Mouse (Mus musculus): ENCODE measurements around the gene Gm28308. TPM values are rescaled to one million over a fixed set of nuclear protein-coding genes. Genes with fewer than 3 reads are reported as not detected.

Gene Gm28308
- polyA plus RNA-seq, 1 experiment from 2014 or later = not detected

GRCm38 (mm10) chr6:52212556-52213118 is 502 bp downstream of the Gm28308 start:
- H3K9ac ChIP-seq (replicated peaks; ENCODE audit: low read depth) = 0 out of 2 replicates have a peak overlapping the region, but pooled peaks have one; percentile 32
- peaks cover 72% of the 10 kb centered on the region for H3K27me3 ChIP-seq (replicated peaks; ENCODE audit: insufficient read depth, low read length)
- peak overlapping the region; percentile 48 for H3K4me3 ChIP-seq (ENCODE audit: low read depth, low read length)
- peak overlapping the region; percentile 76 for H3K27ac ChIP-seq (ENCODE audit: low read length)
- DNase-seq (ENCODE audit: low spot score) (no peak), ATAC-seq (0 out of 2 replicates have a peak, but pooled peaks have one; percentile 10)
- peaks cover 11% of the 10 kb centered on the region for H3K4me1 ChIP-seq (ENCODE audit: insufficient read depth, low read depth, low read length)
- no peaks in the 10 kb centered on the region for H3K36me3 ChIP-seq (ENCODE audit: insufficient read depth, low read length)
- TF ChIP-seq CTCF (IDR thresholded peaks at IDR 0.05) (0 out of 2 replicates have a peak, but pooled peaks have one; percentile 9), EP300 (IDR thresholded peaks at IDR 0.05) (no peak)
- H3K9me3 ChIP-seq (ENCODE audit: low read length) = no peaks in the 10 kb centered on the region
- peak overlapping the region; percentile 61 for H3K4me2 ChIP-seq (replicated peaks; ENCODE audit: low read depth, low read length)
- WGBS = 5% methylated on average over 21 of the region's 22 CpGs

GRCm38 (mm10) chr6:52211961-52212360 is 1.2 kb downstream of the Gm28308 start:
- H3K36me3 ChIP-seq (ENCODE audit: insufficient read depth, low read length) = no peaks in the 10 kb centered on the region
- H3K4me2 ChIP-seq (replicated peaks; ENCODE audit: low read depth, low read length) = peak overlapping the region; percentile 61
- H3K27ac ChIP-seq (ENCODE audit: low read length) = peak overlapping the region; percentile 76; the same call in 1 of the 2 replicates
- no peak overlapping the region for H3K9ac ChIP-seq (replicated peaks; ENCODE audit: low read depth)
- no peak for ATAC-seq
- peaks cover 72% of the 10 kb centered on the region for H3K27me3 ChIP-seq (replicated peaks; ENCODE audit: insufficient read depth, low read length)
- WGBS = 10% methylated on average over 13 of the region's 13 CpGs
- H3K4me3 ChIP-seq (ENCODE audit: low read depth, low read length) = peak overlapping the region; percentile 48
- no peaks in the 10 kb centered on the region for H3K9me3 ChIP-seq (ENCODE audit: low read length)
- no peak for DNase-seq (ENCODE audit: low spot score)
- H3K4me1 ChIP-seq (ENCODE audit: insufficient read depth, low read depth, low read length) = peaks cover 6% of the 10 kb centered on the region
- no peak for TF ChIP-seq EP300 (IDR thresholded peaks at IDR 0.05)
- no peak for TF ChIP-seq CTCF (IDR thresholded peaks at IDR 0.05)

GRCm38 (mm10) chr6:52211170-52211935 is 1.8 kb downstream of the Gm28308 start:
- H3K4me1 ChIP-seq (ENCODE audit: insufficient read depth, low read depth, low read length) = peaks cover 3% of the 10 kb centered on the region; the same call in 1 of the 2 replicates
- peak overlapping the region; percentile 61 for H3K4me2 ChIP-seq (replicated peaks; ENCODE audit: low read depth, low read length)
- H3K27me3 ChIP-seq (replicated peaks; ENCODE audit: insufficient read depth, low read length) = peaks cover 73% of the 10 kb centered on the region
- no peaks in the 10 kb centered on the region for H3K9me3 ChIP-seq (ENCODE audit: low read length)
- H3K9ac ChIP-seq (replicated peaks; ENCODE audit: low read depth) = no peak overlapping the region
- H3K36me3 ChIP-seq (ENCODE audit: insufficient read depth, low read length) = no peaks in the 10 kb centered on the region
- peak overlapping the region; percentile 48 for H3K4me3 ChIP-seq (ENCODE audit: low read depth, low read length)
- no peak overlapping the region for H3K27ac ChIP-seq (ENCODE audit: low read length)
- ATAC-seq (peak; percentile 74), DNase-seq (ENCODE audit: low spot score) (peak; percentile 87)
- WGBS = 3% methylated on average over 37 of the region's 37 CpGs
- TF ChIP-seq EP300 (IDR thresholded peaks at IDR 0.05) = no peak
- peak; percentile 83 for TF ChIP-seq CTCF (IDR thresholded peaks at IDR 0.05)

- peaks cover 62% of the 10 kb centered on the region for H3K27me3 ChIP-seq (replicated peaks; ENCODE audit: insufficient read depth, low read length)
- ATAC-seq (no peak), DNase-seq (ENCODE audit: low spot score) (no peak)
- H3K27ac ChIP-seq (ENCODE audit: low read length) = no peak overlapping the region
- H3K36me3 ChIP-seq (ENCODE audit: insufficient read depth, low read length) = no peaks in the 10 kb centered on the region
- H3K9me3 ChIP-seq (ENCODE audit: low read length) = no peaks in the 10 kb centered on the region
- H3K9ac ChIP-seq (replicated peaks; ENCODE audit: low read depth) = no peak overlapping the region
- WGBS = 44% methylated on average over 12 of the region's 12 CpGs
- peak overlapping the region; percentile 40 for H3K4me3 ChIP-seq (ENCODE audit: low read depth, low read length)
- H3K4me2 ChIP-seq (replicated peaks; ENCODE audit: low read depth, low read length) = peak overlapping the region; percentile 75
- H3K4me1 ChIP-seq (ENCODE audit: insufficient read depth, low read depth, low read length) = peaks cover 3% of the 10 kb centered on the region; the same call in 1 of the 2 replicates
- TF ChIP-seq CTCF (IDR thresholded peaks at IDR 0.05) = no peak
- TF ChIP-seq EP300 (IDR thresholded peaks at IDR 0.05) = no peak
Observed at GRCm38 (mm10) chr6:52209685-52210046, 3.5 kb downstream of the Gm28308 start.

DNA sequence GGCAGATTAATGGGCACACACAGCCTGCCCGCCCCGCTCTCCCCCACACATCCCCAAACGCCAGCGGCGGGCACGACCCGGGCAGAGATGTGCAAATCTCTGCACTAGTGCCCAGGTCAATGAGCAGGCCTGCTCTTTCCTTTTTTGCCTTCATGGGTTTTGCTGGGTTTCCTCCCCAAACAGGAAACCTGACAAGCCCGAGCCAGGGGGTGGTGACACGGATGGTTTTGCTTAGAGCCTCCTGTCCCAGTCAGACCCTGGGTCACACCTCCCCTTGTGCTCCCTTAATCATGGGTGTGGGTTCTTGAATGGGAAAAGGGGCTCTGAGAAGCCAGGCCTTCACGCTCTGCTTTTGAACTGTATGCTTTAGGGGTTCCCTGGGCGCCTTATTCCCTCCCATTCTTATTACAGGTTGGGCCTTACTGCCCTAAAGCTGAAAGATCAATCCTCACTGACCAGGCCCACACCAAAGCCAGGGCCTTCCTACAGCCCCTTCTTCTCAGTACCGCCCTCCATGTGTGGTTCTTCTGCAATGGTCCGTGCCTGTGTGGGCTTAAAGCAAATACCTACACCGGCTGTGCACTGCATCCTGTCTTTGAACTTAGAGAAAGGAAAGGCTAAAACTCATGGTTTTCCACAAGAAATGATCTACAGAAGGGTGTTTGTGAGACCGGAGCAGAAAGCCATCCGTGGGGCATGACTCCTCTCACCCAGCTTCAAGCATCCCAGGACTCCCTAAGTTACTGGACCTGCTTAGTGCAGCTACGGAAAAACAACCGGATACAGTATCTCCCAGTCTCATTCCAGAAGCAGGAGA is 4.1 kb downstream of the Gm28308 start:
- H3K9me3 ChIP-seq (ENCODE audit: low read length) = no peaks in the 10 kb centered on the region
- H3K4me3 ChIP-seq (ENCODE audit: low read depth, low read length) = peak overlapping the region; percentile 40
- TF ChIP-seq EP300 (IDR thresholded peaks at IDR 0.05) (no peak), CTCF (IDR thresholded peaks at IDR 0.05) (no peak)
- H3K4me1 ChIP-seq (ENCODE audit: insufficient read depth, low read depth, low read length) = peaks cover 3% of the 10 kb centered on the region; the same call in 1 of the 2 replicates
- H3K36me3 ChIP-seq (ENCODE audit: insufficient read depth, low read length) = no peaks in the 10 kb centered on the region
- WGBS = 28% methylated on average over 16 of the region's 18 CpGs
- ATAC-seq (no peak), DNase-seq (ENCODE audit: low spot score) (no peak)
- H3K4me2 ChIP-seq (replicated peaks; ENCODE audit: low read depth, low read length) = peak overlapping the region; percentile 75
- H3K27me3 ChIP-seq (replicated peaks; ENCODE audit: insufficient read depth, low read length) = peaks cover 56% of the 10 kb centered on the region
- peak overlapping the region; percentile 59 for H3K27ac ChIP-seq (ENCODE audit: low read length)
- H3K9ac ChIP-seq (replicated peaks; ENCODE audit: low read depth) = 0 out of 2 replicates have a peak overlapping the region, but pooled peaks have one; percentile 27

Data from lung, postnatal 0 days (tissue).